Mouse (Mus musculus) layer of hippocampus, adult 2 months (tissue): ENCODE measurements at regions not wholly inside any gene's neighbourhood (a gene's known extent, or its start where the extent isn't known, plus 50 kb on each side); places are given as distances from the start of the nearest gene placed in this dataset.
"Not testable (repeated sequence)": the region's sequence is repeated elsewhere in the genome, so short reads cannot be mapped to it uniquely, and the experiment has no call there.

Experiments used
- DNase-seq, 2 experiments: peaks; one replicate each; pipeline ENCODE4 v3.0.0; 2022; ENCODE audit warnings: low spot score in 2 of 2
- H3K27ac ChIP-seq: fragments of 200-600 bp; 2 replicates; pipeline ENCODE4 v1.8.1; 2022
- H3K4me3 ChIP-seq: fragments of 200-600 bp; 2 replicates; pipeline ENCODE4 v1.8.1; 2022; ENCODE audit warnings: mild to moderate bottlenecking
- CTCF ChIP-seq: fragments of 200-600 bp; conservative IDR thresholded peaks from 2 replicates; pipeline ENCODE4 v1.8.1; 2022; ENCODE audit warnings: antibody characterized with exemption, mild to moderate bottlenecking, moderate library complexity

DNA sequence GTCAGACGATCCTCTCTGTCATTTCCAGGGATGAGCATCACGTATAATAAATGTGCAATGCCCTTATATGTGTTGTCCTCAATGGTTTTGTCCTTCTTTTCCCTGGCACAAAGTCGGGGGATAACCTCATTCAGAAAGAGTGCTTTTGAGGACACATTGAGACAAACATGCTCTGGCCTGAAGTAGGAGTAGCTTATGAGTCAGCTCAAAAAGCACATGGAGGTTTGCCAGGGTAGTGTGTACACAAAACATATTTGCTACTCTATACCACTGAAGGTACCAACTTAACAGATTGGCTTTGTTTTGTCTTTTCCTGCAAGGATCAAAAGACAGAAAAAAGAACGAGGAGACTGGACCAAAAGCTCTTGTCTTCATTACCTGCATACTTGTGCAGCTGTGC lies 682.1 kb upstream of the Grid2 start:
- DNase-seq = no peak
- Histone ChIP-seq H3K4me3 (no peak overlapping the region), H3K27ac (no peak overlapping the region)
- TF ChIP-seq CTCF = no peak

- peak; percentile 10 to 35 for DNase-seq
- peak; percentile 82 for TF ChIP-seq CTCF
- H3K27ac ChIP-seq = no peak overlapping the region
- H3K4me3 ChIP-seq = no peak overlapping the region
Measured at GRCm38 (mm10) chr6:62576200-62576599, 679.5 kb upstream of the Grid2 start.

DNA sequence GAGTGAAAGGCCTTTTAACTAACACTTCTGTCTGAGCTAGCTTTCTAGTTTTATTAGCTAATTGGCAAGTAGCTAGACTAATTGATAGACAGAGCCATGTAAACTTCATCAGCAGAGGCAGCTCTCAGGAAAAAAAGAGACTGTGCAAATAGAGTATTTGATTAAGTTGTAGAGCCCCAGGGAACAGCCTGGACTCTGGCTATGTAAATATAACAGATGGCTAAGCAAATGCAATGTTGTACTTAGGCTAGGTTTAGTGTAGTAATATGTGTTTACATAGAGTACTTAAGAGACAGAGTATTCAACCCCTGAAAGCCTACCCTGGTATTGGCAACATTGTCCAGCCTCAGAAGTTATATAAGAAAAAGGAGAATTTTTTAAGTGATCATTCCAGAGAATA lies 635.1 kb upstream of the Grid2 start:
- no peak for DNase-seq

DNA sequence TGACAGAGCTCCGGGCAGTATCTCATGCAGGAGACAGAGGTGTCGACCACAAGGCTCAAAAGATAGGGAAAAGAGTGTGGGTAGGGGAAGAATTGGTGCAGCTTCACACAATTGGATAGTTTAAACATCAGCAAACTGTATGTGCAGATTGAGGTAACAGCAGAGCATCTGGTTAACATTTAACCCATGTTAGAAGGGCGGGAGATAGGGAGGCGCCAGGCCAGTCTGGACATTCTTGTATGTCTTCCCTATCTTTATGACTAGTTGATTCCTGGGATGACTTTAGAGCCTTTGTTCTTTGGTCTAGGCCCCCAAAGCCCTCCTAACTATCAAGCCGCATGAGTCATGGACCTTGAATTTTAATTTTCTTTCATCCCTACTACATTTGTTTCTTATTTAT lies 587.6 kb upstream of the Grid2 start:
- H3K27ac ChIP-seq, DNase-seq, H3K4me3 ChIP-seq: not testable (repeated sequence)

More for the DNA sequence above, 635.1 kb upstream of the Grid2 start:
- Histone ChIP-seq H3K4me3 (no peak overlapping the region), H3K27ac (no peak overlapping the region)
- no peak for TF ChIP-seq CTCF

DNA sequence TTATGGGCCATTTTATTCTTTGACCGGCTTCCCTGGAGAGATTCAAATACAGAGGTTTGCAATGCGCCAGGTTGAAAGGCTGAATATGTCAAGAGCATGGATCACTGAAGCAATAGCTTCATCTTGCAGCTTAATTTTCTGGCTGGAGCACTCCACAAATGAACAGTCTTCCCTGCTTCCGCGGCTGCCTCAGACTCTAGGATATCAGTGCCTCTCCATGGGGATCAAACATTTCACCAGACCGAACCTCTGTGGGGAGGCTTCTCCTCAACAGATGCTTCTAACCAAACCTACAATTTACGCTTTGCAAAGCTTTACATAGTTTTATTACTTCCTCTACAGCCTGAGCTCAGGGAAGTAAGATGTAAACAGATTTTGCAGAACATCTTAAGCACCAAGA lies 537.3 kb upstream of the Grid2 start:
- no peak overlapping the region for H3K4me3 ChIP-seq
- H3K27ac ChIP-seq = no peak overlapping the region

DNA sequence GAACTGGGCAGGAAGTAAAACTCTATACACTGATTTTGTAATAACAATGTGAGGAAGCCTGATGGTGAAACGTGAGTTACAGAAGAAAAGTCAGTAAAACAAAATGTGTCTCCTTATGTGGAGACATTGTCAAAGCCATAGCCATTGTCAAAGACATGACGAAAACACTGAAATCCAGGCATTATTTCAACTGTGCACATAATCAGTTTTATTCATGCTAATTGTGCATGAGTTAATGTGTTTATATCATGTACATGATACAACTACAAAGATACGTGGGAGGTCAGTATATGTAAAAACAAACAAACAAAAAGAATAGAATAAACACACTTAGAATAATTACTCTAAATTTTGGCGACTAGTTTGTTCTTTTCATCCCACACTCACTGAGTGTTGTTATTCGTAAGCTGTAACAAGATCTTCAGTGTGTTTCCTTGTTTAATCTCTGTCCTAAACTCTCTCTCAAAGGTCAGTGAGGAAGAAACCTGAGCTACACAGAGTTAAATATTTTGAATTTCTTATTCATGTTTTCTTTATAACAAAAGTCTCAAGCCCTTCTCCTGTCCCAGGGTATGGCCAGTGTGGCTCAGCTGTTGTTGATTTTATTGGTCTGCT lies 536.0 kb upstream of the Grid2 start:
- Histone ChIP-seq H3K27ac (no peak overlapping the region), H3K4me3 (no peak overlapping the region)
- no peak for DNase-seq
- TF ChIP-seq CTCF = no peak

More for the DNA sequence above, 537.3 kb upstream of the Grid2 start:
- DNase-seq = no peak
- no peak for TF ChIP-seq CTCF
